Mouse (Mus musculus): Measurements from ENCODE around the gene Fam178b.
"Not testable (repeated sequence)": the region's sequence is repeated elsewhere in the genome, so short reads cannot be mapped to it uniquely, and the experiment has no call there.

The Fam178b gene

GRCm38 (mm10) chr1:36690671-36691235 lies 7.8 kb upstream of the Fam178b start:
- peaks cover 34% of the 10 kb centered on the region for H3K4me1 ChIP-seq (replicated peaks; ENCODE audit: low read depth, low read length)
- TF ChIP-seq CTCF (conservative IDR thresholded peaks at IDR 0.05; ENCODE audit: low read length) (no peak), POU5F1 (IDR thresholded peaks at IDR 0.05; ENCODE audit: borderline replicate concordance, low read length) (no peak), NANOG (IDR thresholded peaks at IDR 0.05; ENCODE audit: borderline replicate concordance, low read length) (no peak)
- peaks cover 28% of the 10 kb centered on the region for H3K36me3 ChIP-seq (ENCODE audit: insufficient read depth, low read length)
- peak overlapping the region; percentile 93 for H3K4me3 ChIP-seq (replicated peaks; ENCODE audit: low read length)
- H3K27me3 ChIP-seq (ENCODE audit: insufficient read depth, low read length): no peaks in the 10 kb centered on the region
- H3K9me3 ChIP-seq (ENCODE audit: low read length): no peaks in the 10 kb centered on the region

- peaks cover 53% of the 10 kb centered on the region for H3K4me1 ChIP-seq (replicated peaks; ENCODE audit: low read depth, low read length)
- peaks cover 6% of the 10 kb centered on the region for H3K27me3 ChIP-seq (ENCODE audit: insufficient read depth, low read length)
- peak overlapping the region; percentile 26; the same call in 1 of the 2 replicates for H3K4me3 ChIP-seq (replicated peaks; ENCODE audit: low read length)
- TF ChIP-seq CTCF (conservative IDR thresholded peaks at IDR 0.05; ENCODE audit: low read length) (peak; percentile 56), POU5F1 (IDR thresholded peaks at IDR 0.05; ENCODE audit: borderline replicate concordance, low read length) (no peak), NANOG (IDR thresholded peaks at IDR 0.05; ENCODE audit: borderline replicate concordance, low read length) (no peak)
- H3K9me3 ChIP-seq (ENCODE audit: low read length): no peaks in the 10 kb centered on the region
- H3K36me3 ChIP-seq (ENCODE audit: insufficient read depth, low read length): peaks cover 11% of the 10 kb centered on the region
Measured at GRCm38 (mm10) chr1:36683810-36684467, 956 bp upstream of the Fam178b start.

GRCm38 (mm10) chr1:36680893-36681292 lies 2.1 kb downstream of the Fam178b start:
- peaks cover 6% of the 10 kb centered on the region for H3K27me3 ChIP-seq (ENCODE audit: insufficient read depth, low read length)
- TF ChIP-seq NANOG (IDR thresholded peaks at IDR 0.05; ENCODE audit: borderline replicate concordance, low read length) (no peak), CTCF (conservative IDR thresholded peaks at IDR 0.05; ENCODE audit: low read length) (no peak), POU5F1 (IDR thresholded peaks at IDR 0.05; ENCODE audit: borderline replicate concordance, low read length) (no peak)
- peaks cover 23% of the 10 kb centered on the region for H3K36me3 ChIP-seq (ENCODE audit: insufficient read depth, low read length)
- H3K4me3 ChIP-seq (replicated peaks; ENCODE audit: low read length): no peak overlapping the region
- H3K9me3 ChIP-seq (ENCODE audit: low read length): no peaks in the 10 kb centered on the region
- peaks cover 53% of the 10 kb centered on the region for H3K4me1 ChIP-seq (replicated peaks; ENCODE audit: low read depth, low read length)

GRCm38 (mm10) chr1:36674936-36675335 lies 8.0 kb downstream of the Fam178b start:
- Histone ChIP-seq H3K4me3 (replicated peaks; ENCODE audit: low read length) (no peak overlapping the region), H3K4me1 (replicated peaks; ENCODE audit: low read depth, low read length) (peaks cover 12% of the 10 kb centered on the region), H3K27me3 (ENCODE audit: insufficient read depth, low read length) (no peaks in the 10 kb centered on the region), H3K9me3 (ENCODE audit: low read length) (no peaks in the 10 kb centered on the region), H3K36me3 (ENCODE audit: insufficient read depth, low read length) (peaks cover 20% of the 10 kb centered on the region)
- TF ChIP-seq POU5F1 (IDR thresholded peaks at IDR 0.05; ENCODE audit: borderline replicate concordance, low read length): no peak

- peaks cover 5% of the 10 kb centered on the region for H3K4me1 ChIP-seq (replicated peaks; ENCODE audit: low read depth, low read length)
- H3K9me3 ChIP-seq (ENCODE audit: low read length): no peaks in the 10 kb centered on the region
- H3K27me3 ChIP-seq (ENCODE audit: insufficient read depth, low read length): no peaks in the 10 kb centered on the region
- TF ChIP-seq NANOG (IDR thresholded peaks at IDR 0.05; ENCODE audit: borderline replicate concordance, low read length) (no peak), CTCF (conservative IDR thresholded peaks at IDR 0.05; ENCODE audit: low read length) (no peak), POU5F1 (IDR thresholded peaks at IDR 0.05; ENCODE audit: borderline replicate concordance, low read length) (no peak)
- peak overlapping the region; percentile 39; the same call in 1 of the 2 replicates for H3K4me3 ChIP-seq (replicated peaks; ENCODE audit: low read length)
- H3K36me3 ChIP-seq (ENCODE audit: insufficient read depth, low read length): peaks cover 19% of the 10 kb centered on the region
Measured at GRCm38 (mm10) chr1:36672648-36673350, 10.2 kb downstream of the Fam178b start.

- TF ChIP-seq POU5F1 (IDR thresholded peaks at IDR 0.05; ENCODE audit: borderline replicate concordance, low read length): no peak
- TF ChIP-seq NANOG (IDR thresholded peaks at IDR 0.05; ENCODE audit: borderline replicate concordance, low read length): no peak
- no peak for TF ChIP-seq CTCF (conservative IDR thresholded peaks at IDR 0.05; ENCODE audit: low read length)
- Histone ChIP-seq H3K9me3 (ENCODE audit: low read length) (no peaks in the 10 kb centered on the region), H3K27me3 (ENCODE audit: insufficient read depth, low read length) (no peaks in the 10 kb centered on the region), H3K4me3 (replicated peaks; ENCODE audit: low read length) (no peak overlapping the region), H3K4me1 (replicated peaks; ENCODE audit: low read depth, low read length) (peaks cover 5% of the 10 kb centered on the region), H3K36me3 (ENCODE audit: insufficient read depth, low read length) (peaks cover 7% of the 10 kb centered on the region; the same call in 1 of the 2 replicates)
Measured at GRCm38 (mm10) chr1:36671260-36671659, 11.7 kb downstream of the Fam178b start.

- Histone ChIP-seq H3K4me1 (replicated peaks; ENCODE audit: low read depth, low read length) (peaks cover 15% of the 10 kb centered on the region), H3K27me3 (ENCODE audit: insufficient read depth, low read length) (no peaks in the 10 kb centered on the region), H3K4me3 (replicated peaks; ENCODE audit: low read length) (no peak overlapping the region), H3K9me3 (ENCODE audit: low read length) (no peaks in the 10 kb centered on the region), H3K36me3 (ENCODE audit: insufficient read depth, low read length) (peaks cover 7% of the 10 kb centered on the region; the same call in 1 of the 2 replicates)
- TF ChIP-seq NANOG (IDR thresholded peaks at IDR 0.05; ENCODE audit: borderline replicate concordance, low read length): no peak
- TF ChIP-seq CTCF (conservative IDR thresholded peaks at IDR 0.05; ENCODE audit: low read length): no peak
- TF ChIP-seq POU5F1 (IDR thresholded peaks at IDR 0.05; ENCODE audit: borderline replicate concordance, low read length): no peak
Measured at GRCm38 (mm10) chr1:36670256-36670655, 12.7 kb downstream of the Fam178b start.

GRCm38 (mm10) chr1:36668007-36668406 lies 15.0 kb downstream of the Fam178b start:
- peaks cover 15% of the 10 kb centered on the region for H3K4me1 ChIP-seq (replicated peaks; ENCODE audit: low read depth, low read length)
- H3K27me3 ChIP-seq (ENCODE audit: insufficient read depth, low read length); H3K9me3 ChIP-seq (ENCODE audit: low read length); H3K36me3 ChIP-seq (ENCODE audit: insufficient read depth, low read length); H3K4me3 ChIP-seq (replicated peaks; ENCODE audit: low read length): not testable (repeated sequence)

All from E14TG2a.4 (cell line).